In genomic region chr3:152694950-152695349, GRCm38 (mm10) we compare ENCODE assay signal across 34 mouse cellular contexts. TPM values are rescaled to one million over a fixed set of nuclear protein-coding genes. Genes with fewer than 3 reads are reported as not detected.
"Had no signal": no experiment of that assay in that cellular context is flagged by ENCODE, and none has a peak within 500 bp of the region (broad histone marks: within the 10 kb centered on the region; RNA-seq: fewer than 3 reads in every experiment).

No protein-coding gene starts in this region.

- H3K9me3 ChIP-seq: limb, embryonic 10.5 days; limb, embryonic 12.5 days; limb, embryonic 13.5 days; limb, embryonic 15.5 days; liver, embryonic 12.5 days; liver, embryonic 13.5 days; liver, embryonic 15.5 days; lung, embryonic 15.5 days; megakaryocyte, embryonic 14.5 days; midbrain, embryonic 10.5 days; midbrain, embryonic 12.5 days; midbrain, embryonic 13.5 days; midbrain, embryonic 15.5 days; neural tube, embryonic 12.5 days had no signal

- H3K36me3 ChIP-seq: limb, embryonic 10.5 days; limb, embryonic 12.5 days; limb, embryonic 13.5 days; limb, embryonic 15.5 days; liver, embryonic 12.5 days; liver, embryonic 13.5 days; liver, embryonic 15.5 days; lung, embryonic 15.5 days; midbrain, embryonic 10.5 days; midbrain, embryonic 12.5 days; midbrain, embryonic 13.5 days; midbrain, embryonic 15.5 days; neural tube, embryonic 12.5 days had no signal

- H3K4me3 ChIP-seq: limb, embryonic 10.5 days; limb, embryonic 12.5 days; limb, embryonic 13.5 days; limb, embryonic 15.5 days; liver, embryonic 12.5 days; liver, embryonic 13.5 days; liver, embryonic 15.5 days; lung, embryonic 15.5 days; megakaryocyte, embryonic 14.5 days; midbrain, embryonic 10.5 days; midbrain, embryonic 12.5 days; midbrain, embryonic 13.5 days; midbrain, embryonic 15.5 days; myocyte; neural tube, embryonic 12.5 days had no signal

- H3K4me2 ChIP-seq: limb, embryonic 12.5 days; limb, embryonic 13.5 days; limb, embryonic 15.5 days; liver, embryonic 11.5 days; liver, embryonic 12.5 days; liver, embryonic 13.5 days; liver, embryonic 15.5 days; lung, embryonic 14.5 days; lung, embryonic 15.5 days; midbrain, embryonic 11.5 days; midbrain, embryonic 12.5 days; midbrain, embryonic 13.5 days; midbrain, embryonic 15.5 days; neural tube, embryonic 12.5 days had no signal

- H3K9ac ChIP-seq: limb, embryonic 12.5 days; limb, embryonic 13.5 days; limb, embryonic 15.5 days; liver, embryonic 12.5 days; liver, embryonic 13.5 days; liver, embryonic 14.5 days; liver, embryonic 15.5 days; liver, postnatal 0 days; lung, embryonic 14.5 days; lung, embryonic 15.5 days; midbrain, embryonic 12.5 days; midbrain, embryonic 13.5 days; midbrain, embryonic 15.5 days; neural tube, embryonic 12.5 days had no signal

- H3K4me1 ChIP-seq: limb, embryonic 12.5 days; limb, embryonic 13.5 days; limb, embryonic 15.5 days; liver, embryonic 12.5 days; liver, embryonic 13.5 days; liver, embryonic 15.5 days; lung, embryonic 15.5 days; megakaryocyte, embryonic 14.5 days; midbrain, embryonic 10.5 days; midbrain, embryonic 12.5 days; midbrain, embryonic 13.5 days; midbrain, embryonic 15.5 days; neural tube, embryonic 12.5 days had no signal

- DNase-seq: left cerebral cortex, postnatal 4 days; liver; liver, embryonic 13.5 days; liver, postnatal 0 days; lung, adult 18-20 months; lung, adult 2 months; lung, embryonic 14.5 days; lung, postnatal 10 days; lung, postnatal 14 days; lung, postnatal 36 days; lung, postnatal 4 days; midbrain, embryonic 14.5 days had no signal

- H3K27ac ChIP-seq: limb, embryonic 10.5 days; limb, embryonic 12.5 days; limb, embryonic 13.5 days; limb, embryonic 15.5 days; liver, embryonic 12.5 days; liver, embryonic 13.5 days; liver, embryonic 14.5 days; liver, embryonic 15.5 days; lung, embryonic 15.5 days; macrophage; midbrain, embryonic 10.5 days; midbrain, embryonic 12.5 days; midbrain, embryonic 13.5 days; midbrain, embryonic 15.5 days; neural tube, embryonic 12.5 days had no signal

- H3K27me3 ChIP-seq: limb, embryonic 12.5 days; limb, embryonic 13.5 days; limb, embryonic 15.5 days; liver, embryonic 13.5 days; liver, embryonic 15.5 days; lung, embryonic 15.5 days; midbrain, embryonic 12.5 days; midbrain, embryonic 13.5 days; midbrain, embryonic 15.5 days; neural tube, embryonic 12.5 days had no signal

RNA-seq across cellular contexts. Expression of gene Ak5, which starts 26.8 kb away (rescaled TPM):
- total RNA-seq: liver, adult 2 months; megakaryocyte, adult 5-6 weeks; megakaryocyte-erythroid progenitor cell, adult 5-6 weeks; monocyte, adult 5-6 weeks had no signal
- polyA plus RNA-seq: liver, adult 2 months; macrophage had no signal
